Mouse (Mus musculus) mesoderm, embryonic 11.5 days (tissue): Measurements from ENCODE around the gene Rpl13a.
"Not testable (repeated sequence)": the region's sequence is repeated elsewhere in the genome, so short reads cannot be mapped to it uniquely, and the experiment has no call there.

Experiments
- DNase-seq: peaks from one replicate; pipeline ENCODE4 v3.0.0-alpha.2; 2012; ENCODE audit warnings: low read depth, low spot score

Gene Rpl13a

DNA sequence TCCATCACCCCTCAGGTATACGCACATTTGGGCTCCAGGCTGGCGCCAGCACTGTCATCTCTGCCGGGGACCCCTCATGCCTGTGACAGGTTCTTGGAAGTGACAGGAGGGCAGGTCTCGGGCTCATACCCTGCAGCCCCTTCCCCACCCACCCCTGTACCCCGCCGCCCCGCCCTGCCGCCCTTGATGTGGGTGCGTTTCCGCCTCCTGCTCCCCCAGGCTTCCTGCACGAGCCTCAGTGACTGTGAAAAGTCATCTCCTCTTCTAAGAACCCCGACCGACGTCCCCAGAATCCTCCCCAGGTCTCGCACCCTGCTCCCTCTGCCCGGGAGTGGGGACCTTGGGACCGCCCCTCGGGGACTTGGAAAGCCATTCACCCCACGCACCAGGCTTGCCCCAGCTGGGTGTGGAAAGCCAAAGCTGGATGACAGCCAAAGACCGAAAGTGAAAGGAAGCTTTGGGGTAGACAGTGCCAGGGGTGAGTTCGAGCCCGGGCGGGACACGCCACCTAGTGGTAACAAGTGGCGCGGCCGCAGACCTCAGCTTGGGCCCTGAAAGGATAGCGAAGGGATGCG is 7.5 kb upstream of the Rpl13a start, which contains the start of the genes Gm45713 and Flt3l:
Gene Gm45713, minus strand, starts transcription at position 239 of the 575 bp plus-strand sequence.
Gene Flt3l, minus strand, starts transcription at position 440 of the 575 bp plus-strand sequence.
- DNase-seq: peak; percentile 83

DNA sequence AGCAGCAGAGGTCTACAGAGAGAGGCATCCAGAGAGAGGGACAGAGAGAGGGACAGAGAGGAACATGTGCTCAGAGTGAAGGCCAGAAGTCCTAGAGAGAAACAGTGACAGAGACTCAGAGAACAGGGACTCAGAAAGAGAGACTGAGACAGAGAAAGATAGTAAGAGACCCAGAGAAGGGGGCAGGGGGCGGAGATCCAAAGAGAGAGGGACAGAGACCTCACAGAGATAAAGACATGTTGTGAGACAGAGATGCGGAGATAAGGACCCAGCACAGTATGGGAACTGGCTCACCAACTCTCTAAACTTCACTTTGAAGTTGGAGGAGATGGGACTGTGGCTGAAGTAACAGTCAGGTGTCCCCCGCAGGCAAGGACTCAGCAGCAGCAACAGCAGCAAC is 6.8 kb upstream of the Rpl13a start:
- no peak for DNase-seq

GRCm38 (mm10) chr7:45134544-45135026 is 6.0 kb upstream of the Rpl13a start:
- peak; percentile 58 for DNase-seq

DNA sequence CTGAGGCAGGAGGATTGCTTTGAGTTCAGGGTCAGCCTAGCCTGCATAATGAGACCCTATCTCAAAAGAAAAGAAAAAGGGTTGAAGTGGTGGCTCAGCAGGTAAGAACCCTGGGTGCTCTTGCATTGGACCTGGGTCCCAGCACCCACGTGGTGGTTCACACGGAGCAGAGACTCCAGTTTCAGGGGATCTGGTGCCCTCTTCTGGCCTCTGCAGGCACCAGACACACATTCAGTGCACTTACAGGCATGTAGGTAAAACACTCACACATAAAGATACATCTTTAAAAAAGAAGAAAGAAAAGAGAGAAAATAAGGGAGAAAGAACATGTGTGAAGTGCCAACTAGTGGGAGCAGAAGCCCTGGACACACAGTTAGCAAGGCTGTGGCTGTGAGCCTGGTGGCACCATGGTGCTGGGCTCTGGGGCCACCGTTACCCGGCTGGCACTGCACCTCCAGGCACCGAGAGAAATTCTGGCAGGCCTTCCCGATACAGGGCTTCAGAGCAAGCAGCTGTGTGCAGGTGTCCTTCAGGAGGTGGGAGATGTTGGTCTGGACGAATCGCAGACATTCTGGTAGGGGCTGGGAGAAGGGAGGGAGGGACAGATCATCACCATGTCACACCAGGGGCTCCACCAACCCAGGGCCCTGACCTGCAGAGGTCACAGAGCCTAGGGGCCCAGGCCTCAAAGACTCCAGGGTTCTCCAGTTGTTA is 5.0 kb upstream of the Rpl13a start:
- DNase-seq: no peak

DNA sequence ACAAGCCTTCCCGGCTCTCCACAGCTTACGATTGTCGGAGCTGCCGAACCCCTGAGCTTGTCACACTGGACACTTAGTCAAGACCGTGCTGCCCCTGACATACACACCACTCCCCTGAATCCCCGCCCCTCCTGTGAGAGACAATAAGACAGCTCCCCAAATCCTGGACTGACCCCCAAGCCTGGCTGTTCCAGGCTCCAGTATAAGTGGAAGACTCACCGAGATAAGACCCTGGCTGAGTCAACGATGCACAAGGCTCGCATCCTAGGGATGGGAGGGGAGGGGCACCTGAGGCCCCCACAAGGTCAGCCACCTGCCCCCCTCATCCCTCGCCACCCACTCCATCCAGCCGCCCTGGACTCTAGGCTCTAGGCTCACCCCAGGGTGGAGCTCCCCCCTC is 3.3 kb upstream of the Rpl13a start:
- no peak for DNase-seq

DNA sequence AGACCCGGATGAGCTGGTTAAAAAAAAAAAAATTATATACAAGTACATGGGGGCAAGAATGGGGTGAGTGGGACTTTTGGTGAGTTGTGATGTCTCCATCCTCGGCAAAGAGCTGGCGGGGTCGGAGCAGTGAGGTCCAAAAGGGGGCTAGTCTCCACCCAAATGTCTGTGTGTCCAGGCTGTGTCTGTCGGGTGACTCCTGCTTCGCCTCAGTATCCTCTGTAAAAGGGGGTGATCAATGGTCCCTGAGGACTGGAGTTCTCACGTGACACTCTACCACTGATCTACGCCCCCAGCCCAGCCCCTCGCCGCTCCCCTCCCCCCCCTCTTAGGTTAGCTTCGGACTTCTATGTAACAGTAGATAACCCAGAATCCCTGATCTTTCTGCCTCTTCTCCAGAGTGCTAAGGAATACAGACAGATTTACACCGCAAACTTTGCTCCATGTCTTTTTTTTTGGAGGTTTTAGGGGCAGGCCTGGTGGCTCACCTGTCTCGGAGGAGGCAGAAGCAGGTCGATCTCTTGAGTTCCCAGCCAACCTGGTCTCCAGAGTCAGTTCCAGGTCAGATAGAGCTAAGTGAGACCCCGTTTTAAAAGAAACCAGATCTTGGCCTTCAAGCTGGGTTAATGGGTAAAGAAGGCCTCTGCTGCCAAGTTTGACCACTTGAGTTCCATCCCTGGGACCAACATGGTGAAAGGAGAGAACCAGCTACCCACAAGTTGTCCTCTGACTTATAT is 1.4 kb upstream of the Rpl13a start:
- no peak for DNase-seq

DNA sequence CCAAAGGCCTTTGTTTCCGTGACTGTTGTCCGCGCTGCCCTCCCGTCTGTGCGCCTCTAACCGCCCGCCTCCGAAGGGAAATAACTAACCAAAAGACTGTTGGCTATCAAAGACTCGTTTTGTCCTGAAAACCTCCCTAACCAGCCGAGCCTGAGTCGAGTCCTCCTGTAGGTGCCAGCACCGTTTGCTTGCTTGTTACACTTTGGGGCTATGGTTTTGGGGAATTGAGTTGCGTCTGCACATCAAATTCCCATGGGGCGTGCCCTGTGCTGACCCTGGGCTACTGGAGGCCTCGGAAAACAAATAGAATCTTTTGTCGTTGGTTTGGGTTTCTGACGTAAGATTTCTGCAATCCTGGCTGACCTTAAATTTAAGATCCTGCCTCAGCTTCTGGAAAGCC is 757 bp upstream of the Rpl13a start:
- DNase-seq: peak; percentile 83

GRCm38 (mm10) chr7:45127700-45128224 is 799 bp downstream of the Rpl13a start:
- DNase-seq: no peak

DNA sequence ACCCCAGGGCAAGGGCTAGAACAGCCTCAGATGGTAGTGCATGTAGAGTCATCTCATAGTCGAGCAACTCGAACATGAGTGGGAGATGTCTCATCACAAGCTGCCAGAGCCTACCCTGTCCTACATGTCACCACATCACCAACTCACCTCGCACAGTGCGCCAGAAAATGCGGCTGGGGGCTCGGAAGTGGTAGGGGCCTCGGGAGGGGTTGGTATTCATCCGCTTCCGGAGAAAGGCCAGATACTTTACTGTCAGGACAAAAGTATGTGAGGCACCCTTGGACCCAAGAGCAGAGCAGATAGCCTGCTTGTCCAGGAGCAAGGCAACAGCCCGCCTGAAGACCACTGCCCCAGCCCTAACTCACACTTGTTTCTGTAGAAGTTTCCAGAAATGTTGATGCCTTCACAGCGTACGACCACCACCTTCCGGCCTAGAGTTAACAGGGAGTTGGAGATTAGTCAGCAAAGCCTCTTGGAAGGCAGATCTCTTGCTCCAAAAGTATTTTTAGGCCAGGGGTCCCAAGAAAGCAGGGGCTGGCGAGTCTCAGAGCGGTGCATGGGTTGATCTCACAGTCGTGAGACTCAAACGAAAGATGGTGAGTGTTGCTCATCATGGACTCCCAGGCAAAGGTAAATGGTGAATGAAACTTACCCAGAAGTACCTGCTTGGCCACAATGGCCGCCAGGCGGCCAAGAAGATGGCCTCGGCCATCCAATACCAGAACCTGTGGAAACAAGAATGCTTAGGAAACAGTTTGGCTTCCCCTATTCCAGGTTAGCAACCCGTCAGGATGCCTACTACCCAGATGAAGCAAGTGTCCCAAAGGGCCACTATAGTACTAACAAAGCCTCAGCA is 1.5 kb downstream of the Rpl13a start:
- no peak for DNase-seq

- DNase-seq: no peak
Measured at GRCm38 (mm10) chr7:45126147-45126843, 2.3 kb downstream of the Rpl13a start.

DNA sequence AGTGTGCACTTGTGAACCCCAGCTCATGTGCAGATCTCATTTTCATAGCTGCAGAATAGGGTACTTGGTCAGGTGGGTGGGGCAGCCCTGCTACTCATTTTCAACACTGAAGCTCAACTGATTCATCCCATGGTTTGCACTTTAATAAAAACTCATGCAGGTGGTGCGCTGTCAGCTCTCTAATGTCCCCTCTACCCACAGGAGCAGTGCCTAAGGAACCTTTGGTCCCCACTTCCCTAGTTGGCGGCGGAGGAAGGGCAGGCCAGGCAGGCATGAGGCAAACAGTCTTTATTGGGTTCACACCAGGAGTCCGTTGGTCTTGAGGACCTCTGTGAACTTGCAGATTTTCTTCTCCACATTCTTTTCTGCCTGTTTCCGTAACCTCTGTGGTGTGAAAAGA is 2.9 kb downstream of the Rpl13a start:
- DNase-seq: not testable (repeated sequence)

- DNase-seq: peak; percentile 60
Measured at GRCm38 (mm10) chr7:45125144-45125600, 3.4 kb downstream of the Rpl13a start.

- DNase-seq: peak; percentile 100
Measured at GRCm38 (mm10) chr7:45124224-45125143, 4.1 kb downstream of the Rpl13a start, which contains the start of gene Rps11. Gene Rps11 (minus strand): TSS chr7:45124439.

GRCm38 (mm10) chr7:45123186-45123570 is 5.4 kb downstream of the Rpl13a start:
- DNase-seq: no peak

DNA sequence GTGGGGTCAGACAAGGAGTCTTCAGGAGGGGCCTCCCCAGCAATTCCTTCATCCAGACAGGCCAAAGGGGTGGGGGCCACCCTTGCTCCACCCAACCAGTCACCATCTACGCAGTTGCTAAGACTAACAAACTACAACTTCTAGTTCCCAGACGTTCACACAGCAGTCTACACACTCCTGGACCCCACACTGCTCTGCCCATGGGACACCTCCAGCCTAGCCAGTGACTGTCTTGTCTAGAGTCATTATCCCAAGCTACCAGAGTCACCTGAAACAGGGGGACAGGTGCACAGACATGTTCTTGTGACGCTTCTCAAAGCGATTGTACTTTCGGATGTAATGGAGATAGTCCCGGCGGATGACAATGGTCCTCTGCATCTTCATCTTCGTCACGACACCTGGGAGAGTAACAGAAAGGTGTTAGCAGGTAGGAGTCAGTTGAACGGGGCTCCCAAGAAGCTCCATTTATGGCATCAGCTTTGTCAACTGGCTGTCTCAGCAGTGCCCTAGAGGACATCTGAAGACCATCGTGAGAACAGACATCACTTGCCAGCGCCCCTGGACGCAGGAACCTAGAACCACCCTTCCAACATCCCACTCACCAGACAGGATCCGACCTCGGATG is 5.9 kb downstream of the Rpl13a start:
- no peak for DNase-seq

- DNase-seq: no peak
Measured at GRCm38 (mm10) chr7:45121966-45122365, 6.6 kb downstream of the Rpl13a start.

DNA sequence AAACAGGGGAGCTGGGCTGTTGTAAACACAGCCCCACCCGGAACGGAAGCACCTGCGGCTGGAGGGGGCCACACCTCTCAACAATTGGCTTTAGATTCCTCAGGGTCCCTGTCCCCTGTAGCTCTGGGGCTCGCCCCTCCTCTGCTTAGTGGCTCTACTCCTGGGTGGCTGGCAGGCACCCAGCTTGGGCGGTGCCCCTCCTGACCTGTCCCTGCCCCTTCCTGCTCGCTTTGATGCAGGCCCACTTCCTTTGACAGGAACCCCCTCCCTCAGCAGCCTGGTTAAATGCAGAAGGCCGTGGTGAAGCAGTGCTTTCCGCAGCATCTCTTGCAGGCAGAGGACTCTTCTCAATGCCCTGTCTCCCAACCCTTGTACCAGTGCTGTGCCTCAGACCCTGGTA is 7.2 kb downstream of the Rpl13a start:
- no peak for DNase-seq

DNA sequence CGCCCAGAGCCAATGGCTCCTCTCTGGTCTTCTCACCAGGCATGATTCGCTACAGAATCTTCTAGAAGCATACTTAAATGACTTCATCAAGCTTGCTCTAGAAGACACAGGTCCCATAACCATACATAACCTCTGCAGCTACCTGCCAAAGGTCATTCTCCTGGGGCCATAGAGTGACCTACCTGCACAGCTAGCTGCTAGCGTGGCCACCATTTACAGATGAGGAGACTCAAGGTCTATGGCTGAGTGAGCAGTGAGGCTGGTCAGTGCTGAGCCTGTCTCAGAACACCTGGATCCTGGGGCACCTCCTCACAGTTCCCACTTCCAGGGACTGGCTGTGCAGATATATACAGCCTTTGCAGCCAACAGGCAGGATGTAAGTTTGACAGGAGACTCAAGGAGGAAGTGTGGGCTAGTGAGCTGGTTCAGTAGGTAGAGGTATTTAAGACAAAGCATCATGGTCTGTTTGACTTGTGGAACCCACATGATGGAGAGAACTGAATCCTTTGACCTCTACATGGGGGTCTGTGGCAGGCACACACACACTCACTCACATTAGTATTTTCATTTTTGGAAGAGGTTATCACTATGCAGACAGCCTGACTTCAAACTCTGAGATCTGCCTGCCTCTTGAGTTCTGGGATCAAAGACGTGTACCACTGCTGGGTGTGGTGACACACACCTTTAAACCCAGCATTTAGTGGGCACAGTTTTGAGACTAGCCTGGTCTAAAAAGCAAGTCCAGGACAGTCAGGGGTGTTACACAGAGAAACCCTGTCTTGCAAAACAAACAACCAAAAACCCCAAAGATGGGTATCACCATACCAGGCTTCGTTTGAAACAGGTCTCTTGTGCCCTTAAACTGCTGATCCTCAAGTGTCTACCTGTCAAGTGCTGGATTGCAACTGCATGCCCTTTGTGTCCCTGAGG is 8.5 kb downstream of the Rpl13a start:
- DNase-seq: no peak
